Mouse (Mus musculus): ENCODE results near the gene Rad51c.
"Not testable (repeated sequence)": the region's sequence is repeated elsewhere in the genome, so short reads cannot be mapped to it uniquely, and the experiment has no call there.

Gene Rad51c

DNA sequence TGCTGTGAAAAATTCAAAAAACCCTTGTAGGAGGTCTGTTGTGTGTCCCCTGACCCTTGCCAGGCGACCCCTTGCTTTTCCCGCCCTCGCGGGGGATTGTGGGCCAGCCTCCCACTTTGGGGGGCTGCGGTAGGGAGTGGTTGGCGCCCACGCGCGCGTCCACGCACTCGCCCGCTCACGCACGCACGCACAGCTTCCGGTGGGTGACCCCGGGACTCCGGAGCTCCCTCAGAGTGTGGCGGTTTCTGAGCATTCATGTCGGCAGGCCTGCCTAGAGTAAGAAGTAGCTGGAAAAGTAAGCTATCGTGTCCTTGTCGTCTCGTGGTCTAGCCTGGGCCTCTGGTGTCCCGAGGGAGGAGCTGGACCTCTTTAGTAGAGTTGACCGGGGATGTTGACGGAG is at the start of gene Rad51c, which contains the start of gene Tex14:
Rad51c (minus strand) TSS at position 79 of the 400 bp plus-strand sequence.
Tex14 (plus strand) TSS at position 190 of the 400 bp plus-strand sequence.
- peak in 1 of 2 experiments; percentile 52 for DNase-seq

DNA sequence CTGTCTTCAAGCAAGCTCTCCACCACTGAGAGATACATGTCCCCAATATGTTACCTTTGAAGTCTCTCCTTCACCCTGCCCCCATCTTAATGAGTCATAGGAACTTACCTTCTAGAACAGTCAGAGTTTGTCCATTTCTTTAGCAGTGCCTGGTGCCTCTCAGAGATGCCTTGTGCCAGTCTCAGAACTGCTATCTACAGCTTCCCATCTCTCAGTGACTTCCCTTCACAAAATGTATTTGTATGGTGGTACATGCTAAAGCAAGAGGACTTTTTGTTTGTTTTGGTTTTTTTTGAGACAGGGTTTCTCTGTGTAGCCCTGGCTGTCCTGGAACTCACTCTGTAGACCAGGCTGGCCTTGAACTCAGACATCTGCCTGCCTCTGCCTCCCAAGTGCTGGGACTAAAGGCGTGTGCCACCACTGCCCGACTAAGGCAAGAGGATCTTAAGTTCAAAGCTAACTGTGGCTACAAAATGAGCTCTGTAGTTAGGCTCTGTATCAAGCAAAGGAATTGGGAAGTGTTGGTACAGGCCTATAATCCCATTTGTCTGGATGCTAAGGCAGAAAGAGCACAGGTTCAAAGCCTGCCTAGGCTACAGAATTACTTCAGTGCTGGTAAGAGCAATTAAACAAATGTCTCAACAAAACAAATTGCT is 49.4 kb upstream of the Rad51c start:
- no peak for DNase-seq

DNA sequence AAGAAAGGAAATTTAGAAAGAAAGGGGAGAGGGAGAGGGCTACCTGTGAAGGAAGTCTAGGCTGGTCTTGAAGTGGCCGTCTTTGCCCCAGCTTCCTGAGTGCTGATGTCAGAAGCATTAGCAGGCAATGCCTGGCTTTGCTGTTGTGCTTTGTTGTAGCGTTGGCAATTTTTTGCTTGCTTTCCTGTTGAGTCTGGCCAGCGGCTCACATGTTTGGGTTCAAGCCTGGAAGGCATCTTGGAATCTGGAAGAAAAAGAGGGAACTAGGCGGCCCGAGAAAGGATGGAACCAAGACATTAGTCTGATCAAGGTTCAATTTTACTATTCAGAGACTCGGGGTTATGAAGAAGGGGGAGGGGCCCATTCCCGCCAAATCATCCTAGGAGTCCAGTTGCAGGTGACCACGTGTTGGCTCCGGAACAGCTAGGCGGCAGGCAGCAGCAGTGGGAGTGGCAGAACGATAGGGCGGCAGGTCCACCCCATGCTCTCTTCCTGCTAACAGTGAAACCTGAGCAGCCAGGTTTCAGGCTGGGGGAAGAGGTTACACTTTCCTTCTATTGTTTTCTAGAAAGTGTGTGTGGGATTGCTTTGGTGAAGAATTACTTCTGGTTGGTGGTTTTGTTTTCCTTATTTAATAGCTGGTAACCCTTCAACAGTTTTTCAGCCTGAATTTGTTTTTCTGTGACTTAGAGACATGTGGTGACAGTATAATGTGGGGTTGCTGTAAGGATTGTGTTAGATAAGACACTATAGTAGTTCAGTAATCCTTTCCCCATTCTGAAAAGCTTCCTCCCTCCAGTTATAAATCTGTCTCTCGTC is 48.7 kb upstream of the Rad51c start:
- no peak for DNase-seq

DNA sequence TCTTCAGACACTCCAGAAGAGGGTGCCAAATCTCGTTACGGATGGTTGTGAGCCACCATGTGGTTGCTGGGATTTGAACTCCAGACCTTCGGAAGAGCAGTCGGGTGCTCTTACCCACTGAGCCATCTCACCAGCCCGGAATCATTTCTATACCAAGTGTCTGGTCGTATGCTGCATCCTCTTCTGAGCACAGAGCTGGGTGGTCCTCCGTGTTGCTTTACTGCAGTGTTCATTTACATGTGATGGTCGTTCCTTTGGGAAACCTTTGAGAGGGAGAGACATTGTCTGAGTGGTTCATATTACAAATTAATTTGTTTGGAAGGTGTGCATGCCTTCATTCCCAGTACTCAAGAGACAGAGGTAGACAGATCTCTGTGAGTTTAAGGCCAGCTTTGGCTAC is 48.0 kb upstream of the Rad51c start:
- not testable (repeated sequence) for DNase-seq

DNA sequence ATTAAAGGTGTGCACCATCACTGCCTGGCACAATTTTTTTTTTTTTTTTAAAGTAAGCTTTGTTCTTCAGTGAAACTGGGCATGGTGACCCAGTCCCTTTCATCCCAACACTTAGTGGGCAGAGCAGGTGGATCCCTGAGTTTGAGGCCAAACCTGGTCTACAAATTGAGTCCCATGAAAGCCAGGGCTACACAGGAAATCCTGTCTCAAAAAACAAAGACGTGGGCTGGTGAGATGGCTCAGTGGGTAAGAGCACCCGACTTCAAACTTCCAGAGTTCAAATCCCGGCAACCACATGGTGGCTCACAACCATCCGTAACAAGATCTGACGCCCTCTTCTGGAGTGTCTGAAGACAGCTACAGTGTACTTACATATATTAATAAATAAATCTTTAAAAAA is 45.1 kb upstream of the Rad51c start:
- not testable (repeated sequence) for DNase-seq

DNA sequence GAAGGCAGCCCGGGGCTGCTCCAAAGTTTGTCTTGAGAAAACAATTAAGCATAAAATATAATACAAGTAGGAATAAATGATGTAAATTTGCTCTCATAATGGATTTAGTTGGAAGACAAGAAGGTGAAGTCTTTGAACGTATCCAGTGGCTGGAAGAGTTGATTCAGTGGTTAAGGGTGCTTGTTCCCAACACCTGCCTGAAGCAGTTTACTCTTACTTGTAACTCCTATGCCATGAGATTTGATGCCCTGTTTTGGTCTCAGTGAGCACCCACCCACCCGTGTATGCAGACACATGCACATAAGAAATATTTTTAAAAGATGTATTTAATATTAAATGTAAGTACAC is 44.4 kb upstream of the Rad51c start:
- no peak for DNase-seq

DNA sequence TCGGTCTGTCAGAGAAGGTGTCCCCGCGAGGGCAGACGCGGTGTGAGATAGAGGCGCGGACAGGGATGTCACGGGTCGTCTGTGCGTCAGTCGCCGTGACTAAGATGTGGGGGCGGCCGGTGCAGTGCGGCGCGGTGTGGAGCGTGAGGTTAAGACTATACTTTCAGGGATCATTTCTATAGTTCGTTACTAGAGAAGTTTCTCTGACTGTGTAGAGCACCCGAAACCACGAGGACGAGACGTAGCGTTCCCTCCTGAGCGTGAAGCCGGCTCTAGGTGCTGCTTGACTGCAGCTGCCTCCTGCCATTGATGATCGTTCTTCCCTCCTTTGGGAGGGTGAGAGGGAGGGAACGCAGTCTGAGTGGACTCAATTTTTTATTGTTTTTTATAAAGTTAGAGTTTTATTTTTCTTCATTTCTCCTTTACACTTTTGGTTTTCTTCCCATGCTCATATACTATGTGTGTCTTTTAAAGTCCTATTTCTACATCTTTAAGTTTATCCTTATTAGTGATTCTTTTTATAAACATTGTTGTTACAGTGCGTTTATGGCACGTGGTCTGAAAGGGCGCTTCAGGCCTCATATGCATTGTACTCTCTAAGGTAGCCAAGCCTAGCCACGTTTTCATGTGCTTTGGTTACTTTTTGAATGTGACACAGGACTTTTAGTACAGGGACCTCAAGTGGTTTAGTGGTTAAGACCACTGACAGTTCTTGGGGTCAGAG is 43.9 kb upstream of the Rad51c start:
- DNase-seq = peak; percentile 75 to 78

DNA sequence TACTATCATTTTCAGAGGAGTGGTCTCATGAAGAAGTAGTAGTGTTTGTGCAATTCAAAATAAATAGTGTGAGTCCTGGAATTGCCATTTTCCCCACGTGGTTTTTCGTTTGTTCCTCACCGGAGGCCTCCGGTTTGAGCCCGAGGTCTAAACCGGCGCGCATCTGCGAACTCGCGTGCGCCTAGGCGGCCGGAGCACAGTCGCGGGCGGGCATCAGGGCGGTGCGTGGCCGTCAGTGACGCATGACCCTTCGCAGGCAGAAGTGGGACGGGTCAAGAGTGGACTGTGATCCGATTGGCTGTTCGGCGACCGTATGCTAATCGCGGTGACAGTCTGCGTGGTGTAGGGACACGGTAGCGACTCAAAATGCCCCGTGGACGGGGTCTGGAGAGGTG is 43.3 kb upstream of the Rad51c start:
- peak; percentile 92 to 96 for DNase-seq

DNA sequence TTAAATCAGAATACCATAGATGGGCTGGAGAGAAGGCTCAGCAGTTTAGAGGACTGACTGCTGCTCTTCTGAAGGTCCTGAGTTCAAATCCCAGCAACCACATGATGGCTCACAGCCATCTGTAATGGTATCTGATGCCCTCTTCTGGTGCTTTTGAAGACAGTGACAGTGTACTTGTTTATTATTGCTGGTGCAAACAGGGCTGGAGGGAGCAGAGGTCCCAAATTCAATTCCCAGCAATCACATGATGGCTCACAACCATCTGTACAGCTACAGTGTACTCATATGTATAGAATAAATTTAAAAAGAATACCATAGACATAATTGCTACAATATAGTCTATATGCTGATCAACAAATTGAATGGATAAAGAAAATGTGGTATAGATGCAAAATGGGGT is 42.7 kb upstream of the Rad51c start:
- no peak for DNase-seq

DNA sequence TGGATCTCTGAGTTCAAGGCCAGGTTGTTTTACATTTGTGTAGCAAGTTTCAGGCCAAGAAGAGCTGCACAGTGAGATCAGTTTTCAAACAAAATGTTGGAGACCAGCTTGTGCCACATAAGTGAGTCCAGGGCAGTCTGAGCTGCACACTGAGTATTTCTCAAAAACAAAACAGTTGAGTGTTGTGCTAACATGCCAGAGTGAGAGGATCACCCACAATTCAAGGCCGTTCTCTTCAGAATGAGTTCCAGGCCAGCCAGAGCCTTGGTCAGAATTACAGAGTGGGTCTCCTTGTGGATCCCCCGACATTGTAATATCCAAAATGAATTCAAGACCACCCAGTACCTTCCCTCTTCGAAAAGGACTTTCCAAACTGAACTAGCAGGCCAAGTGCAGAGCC is 41.4 kb upstream of the Rad51c start:
- DNase-seq = no peak

DNA sequence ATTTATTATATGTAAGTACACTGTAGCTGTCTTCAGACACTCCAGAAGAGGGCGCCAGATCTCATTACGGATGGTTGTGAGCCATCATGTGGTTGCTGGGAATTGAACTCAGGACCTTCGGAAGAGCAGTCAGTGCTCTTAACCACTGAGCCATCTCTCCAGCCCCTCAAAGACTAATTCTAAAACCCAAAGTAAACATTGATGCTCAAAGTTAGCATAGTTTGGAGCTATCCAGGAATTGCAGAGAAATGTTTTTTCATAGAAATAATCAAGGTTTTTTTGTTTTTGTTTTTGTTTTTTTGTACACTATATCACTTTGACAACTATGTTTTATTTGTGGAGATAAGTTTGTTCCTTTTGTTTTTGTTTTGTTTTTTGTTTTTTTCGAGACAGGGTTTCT is 40.8 kb upstream of the Rad51c start:
- not testable (repeated sequence) for DNase-seq

DNA sequence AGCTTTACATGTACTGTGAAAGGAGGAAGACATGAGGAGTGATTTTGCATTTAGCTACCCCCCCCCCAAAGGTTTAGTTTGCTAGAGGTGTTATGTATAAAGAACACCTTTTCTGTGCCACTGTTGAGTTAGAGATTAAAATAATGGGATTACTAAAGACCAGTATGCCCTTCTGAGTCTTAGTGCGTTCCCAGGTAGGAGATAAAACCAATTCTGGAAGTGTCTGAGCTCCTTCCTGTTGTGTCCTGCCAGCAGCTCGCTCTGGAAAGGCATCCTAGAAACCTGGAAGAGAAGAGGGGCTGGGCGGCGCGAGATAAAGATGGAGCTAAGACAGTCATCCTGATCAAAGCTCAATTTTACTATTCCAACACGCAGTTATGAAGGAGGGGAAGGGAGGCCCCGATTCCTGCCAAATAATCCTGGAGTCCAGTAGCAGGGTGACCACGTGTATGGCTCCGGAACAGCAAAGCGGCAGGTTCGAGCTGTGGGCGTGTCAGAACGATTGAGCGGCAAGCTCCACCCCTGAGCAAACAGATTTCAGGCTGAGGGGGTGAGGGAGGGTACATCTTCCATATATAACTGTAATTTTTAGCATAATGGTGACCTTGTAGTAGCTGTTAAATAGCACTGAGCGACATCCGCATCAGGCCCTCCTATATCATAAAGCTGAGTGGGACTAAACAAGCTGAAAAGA is 40.1 kb upstream of the Rad51c start:
- peak; percentile 47 to 50 for DNase-seq

DNA sequence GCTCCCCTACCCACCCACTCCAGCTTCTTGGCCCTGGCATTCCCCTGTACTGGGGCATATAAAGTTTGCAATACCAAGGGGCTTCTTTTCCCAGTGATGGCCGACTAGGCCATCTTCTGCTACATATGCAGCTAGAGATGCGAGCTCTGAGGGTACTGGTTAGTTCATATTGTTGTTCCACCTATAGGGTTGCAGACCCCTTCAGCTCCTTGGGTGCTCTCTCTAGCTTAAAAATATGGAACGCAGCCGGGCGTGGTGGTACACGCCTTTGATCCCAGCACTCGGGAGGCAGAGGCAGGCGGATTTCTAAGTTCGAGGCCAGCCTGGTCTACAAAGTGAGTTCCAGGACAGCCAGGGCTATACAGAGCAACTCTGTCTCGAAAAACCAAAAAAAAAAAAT is 39.3 kb upstream of the Rad51c start:
- not testable (repeated sequence) for DNase-seq

DNA sequence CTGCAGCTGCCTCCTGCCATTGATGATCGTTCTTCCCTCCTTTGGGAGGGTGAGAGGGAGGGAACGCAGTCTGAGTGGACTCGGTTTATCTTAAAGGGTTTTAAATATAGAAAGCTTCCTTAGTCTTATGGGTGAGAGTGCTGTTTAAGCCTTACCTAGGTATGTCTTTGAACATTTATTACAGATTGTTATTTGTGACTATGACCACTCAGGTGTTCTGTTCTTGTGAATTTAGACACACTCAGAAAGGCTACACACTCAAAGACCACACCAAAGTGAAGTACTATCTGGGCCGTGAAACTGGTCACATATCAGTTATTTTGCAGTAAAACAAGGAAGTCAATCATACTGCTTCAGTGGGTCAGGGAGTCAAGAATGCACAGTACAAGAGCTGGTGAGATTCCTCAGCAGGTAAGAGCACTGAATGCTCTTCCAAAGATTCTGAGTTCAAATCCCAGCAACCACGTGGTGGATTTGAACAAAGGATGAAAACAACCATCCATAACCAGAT is 38.7 kb upstream of the Rad51c start:
- DNase-seq = peak; percentile 74 to 81

DNA sequence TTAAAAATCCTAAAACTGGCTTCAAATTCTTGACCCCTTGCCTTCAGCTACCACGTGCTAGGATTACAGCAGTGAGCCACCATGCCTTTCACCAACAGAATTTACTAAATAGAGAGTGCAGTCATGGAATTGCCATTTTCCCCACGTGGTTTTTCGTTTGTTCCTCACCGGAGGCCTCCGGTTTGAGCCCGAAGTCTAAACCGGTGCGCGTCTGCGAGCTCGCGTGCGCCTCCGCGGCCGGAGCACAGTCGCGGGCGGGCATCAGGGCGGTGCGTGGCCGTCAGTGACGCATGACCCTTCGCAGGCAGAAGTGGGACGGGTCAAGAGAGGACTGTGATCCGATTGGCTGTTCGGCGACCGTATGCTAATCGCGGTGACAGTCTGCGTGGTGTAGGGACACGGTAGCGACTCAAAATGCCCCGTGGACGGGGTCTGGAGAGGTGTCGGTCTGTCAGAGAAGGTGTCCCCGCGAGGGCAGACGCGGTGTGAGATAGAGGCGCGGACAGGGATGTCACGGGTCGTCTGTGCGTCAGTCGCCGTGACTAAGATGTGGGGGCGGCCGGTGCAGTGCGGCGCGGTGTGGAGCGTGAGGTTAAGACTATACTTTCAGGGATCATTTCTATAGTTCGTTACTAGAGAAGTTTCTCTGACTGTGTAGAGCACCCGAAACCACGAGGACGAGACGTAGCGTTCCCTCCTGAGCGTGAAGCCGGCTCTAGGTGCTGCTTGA is 38.1 kb upstream of the Rad51c start:
- DNase-seq = peak; percentile 83 to 88

DNA sequence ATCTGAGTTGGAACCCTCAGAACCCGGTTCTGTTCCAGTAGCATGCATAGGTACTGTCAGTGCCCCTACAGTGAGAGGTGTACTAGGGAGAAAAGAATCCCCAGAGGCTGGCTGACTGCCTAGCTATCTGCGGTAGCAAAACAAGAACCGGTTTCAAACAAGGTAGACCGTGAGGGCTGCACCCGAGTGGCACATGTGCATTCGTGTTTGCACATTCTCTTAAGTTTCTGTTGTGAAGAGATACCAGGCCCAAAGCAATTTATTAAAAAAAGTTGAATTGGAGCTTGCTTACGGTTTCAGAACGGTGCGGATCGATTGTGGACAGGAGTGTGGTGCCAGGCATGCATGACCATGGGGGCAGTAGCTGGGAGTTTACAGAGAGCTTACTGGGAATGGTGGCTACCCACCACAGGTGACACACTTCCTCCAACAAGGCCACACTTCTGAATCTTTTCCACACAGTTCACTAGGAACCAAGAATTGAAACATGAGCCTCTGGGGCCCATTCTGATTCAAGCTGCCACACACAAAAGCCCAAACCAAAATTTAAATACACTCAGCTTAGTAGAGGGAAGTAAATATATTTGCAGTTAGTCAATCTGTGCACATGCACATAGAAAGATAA is 35.2 kb upstream of the Rad51c start:
- DNase-seq = no peak

DNA sequence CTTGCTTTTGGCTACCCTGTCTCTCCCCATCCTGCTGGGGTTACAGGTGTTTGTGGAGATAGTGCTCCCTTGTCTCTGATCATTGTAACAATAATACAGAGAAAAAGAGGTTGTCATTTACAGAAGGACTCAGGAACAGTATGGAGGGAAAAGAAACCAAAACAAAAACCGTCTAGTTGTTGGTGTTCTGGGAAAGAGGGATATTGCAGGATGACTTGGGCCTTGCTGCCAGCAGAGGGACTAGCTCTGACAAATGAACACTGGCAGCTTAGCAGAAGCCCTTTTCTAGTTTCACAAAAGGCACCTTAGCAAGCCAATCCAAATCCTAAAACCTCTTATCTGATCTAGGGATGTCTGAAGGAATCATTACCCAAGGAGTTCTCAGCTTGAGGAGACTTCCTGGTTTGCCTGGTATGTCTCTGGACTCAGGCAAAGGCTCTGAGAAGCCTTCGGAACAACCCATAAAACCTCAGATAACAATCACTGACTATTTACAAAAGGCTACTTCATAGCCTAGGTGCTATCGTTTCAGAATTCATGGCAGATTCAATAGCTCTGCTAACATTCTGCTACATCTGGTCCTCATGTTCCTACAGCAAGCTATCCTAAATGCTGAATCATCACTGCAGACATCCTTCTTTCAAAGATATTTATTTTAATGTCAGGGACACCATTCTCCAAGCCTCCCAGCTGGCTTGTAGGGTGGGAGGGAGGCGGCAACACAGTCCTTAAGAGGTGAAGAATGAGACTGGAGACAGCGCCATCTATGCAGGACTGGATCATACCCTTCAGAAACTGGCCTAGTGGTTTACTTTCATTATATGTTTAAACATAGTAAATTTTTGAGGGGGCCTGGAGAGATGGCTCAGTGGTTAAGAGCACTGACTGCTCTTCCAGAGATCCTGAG is 31.8 kb upstream of the Rad51c start:
- DNase-seq = no peak

DNA sequence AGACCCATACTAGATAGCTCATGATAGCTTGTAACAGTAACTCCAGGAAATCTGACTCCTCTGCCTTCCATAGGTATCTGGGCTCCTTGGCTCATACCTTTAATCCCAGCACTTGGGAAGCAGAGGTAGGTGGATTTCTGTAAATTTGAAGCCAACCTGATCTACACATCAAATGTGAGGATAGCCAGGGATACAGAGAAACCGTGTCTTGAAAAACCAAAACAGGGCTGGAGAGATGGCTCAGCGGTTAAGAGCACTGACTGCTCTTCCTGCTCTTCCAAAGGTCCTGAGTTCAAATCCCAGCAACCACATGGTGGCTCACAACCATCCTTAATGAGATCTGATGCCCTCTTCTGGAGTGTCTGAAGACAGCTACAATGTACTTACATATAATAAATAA is 30.4 kb upstream of the Rad51c start:
- not testable (repeated sequence) for DNase-seq

DNA sequence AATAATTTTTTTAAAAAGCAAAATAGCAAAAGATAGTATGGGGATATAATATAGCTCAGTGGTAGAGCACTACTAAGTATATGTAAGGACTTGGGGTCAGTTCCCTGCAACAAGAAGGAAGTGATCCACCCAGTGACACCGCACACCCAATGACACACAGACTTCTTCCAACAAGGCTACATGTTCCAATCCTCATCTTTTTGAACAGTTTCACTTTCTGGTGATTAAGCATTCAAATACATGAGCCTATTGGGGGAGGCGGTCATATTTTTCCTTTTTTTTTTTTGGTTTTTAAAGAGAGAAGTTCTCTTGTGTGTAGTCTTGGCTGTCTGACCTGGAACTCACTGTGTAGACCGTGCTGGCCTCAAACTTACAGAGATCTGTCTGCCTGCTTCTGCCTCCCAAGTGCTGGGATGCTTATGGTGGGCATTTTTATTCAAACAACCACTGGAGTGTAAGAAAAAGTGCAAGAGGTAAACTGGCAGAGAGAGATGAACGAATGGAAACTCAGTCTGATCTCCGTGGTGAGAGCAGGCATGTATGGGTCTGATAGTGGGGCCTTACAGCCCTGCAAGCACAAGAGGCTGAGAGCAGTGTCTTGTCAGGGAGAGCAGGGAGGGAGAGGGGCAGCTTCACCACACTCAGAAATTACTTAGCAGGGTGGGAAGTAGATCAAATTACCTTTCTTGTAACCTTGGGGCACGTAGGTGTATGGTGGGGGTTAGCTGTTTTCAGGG is 28.3 kb upstream of the Rad51c start:
- DNase-seq = no peak

DNA sequence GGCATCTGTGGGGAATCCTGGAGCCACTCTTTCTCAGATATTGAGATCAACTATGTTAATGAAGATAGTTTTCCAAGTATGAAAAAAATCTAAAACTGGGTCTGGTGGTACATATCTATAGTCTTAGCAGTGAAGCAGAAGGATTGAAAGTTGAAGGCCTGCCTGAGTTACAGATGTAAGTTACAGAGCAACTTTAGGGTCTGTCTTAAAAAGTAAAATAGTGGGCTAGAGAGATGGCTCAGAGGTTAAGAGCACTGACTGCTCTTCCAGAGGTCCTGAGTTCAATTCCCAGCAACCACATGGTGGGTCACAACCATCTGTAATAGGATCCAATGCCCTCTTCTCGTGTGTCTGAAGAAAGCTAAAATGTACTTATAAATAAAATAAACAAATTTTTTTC is 27.7 kb upstream of the Rad51c start:
- DNase-seq = no peak
